Mouse (Mus musculus): ENCODE measurements at regions not wholly inside any gene's neighbourhood (a gene's known extent, or its start where the extent isn't known, plus 50 kb on each side); places are given as distances from the start of the nearest gene placed in this dataset.
"Not testable (repeated sequence)": the region's sequence is repeated elsewhere in the genome, so short reads cannot be mapped to it uniquely, and the experiment has no call there.

DNA sequence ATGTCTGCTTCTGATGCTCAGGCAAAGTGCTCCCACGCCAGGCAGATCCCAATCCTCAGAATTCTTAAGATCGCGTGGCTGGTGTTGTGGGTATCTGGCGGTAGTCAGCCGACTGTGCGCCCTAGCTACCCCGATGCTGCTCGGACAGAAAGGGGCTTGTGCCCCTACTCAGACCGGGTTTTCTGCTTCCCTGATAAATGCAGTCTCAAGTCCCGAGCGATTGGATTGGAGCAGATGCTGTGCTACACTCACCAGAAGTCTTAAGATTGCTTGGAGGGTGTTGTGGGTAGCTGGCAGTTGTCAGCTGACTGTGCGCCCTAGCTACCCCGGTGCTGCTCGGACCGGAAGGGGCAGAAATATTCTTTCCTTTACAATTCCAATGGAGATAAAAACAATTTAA lies 99.3 kb downstream of the Gm7489 start:
- DNase-seq: not testable (repeated sequence)

DNA sequence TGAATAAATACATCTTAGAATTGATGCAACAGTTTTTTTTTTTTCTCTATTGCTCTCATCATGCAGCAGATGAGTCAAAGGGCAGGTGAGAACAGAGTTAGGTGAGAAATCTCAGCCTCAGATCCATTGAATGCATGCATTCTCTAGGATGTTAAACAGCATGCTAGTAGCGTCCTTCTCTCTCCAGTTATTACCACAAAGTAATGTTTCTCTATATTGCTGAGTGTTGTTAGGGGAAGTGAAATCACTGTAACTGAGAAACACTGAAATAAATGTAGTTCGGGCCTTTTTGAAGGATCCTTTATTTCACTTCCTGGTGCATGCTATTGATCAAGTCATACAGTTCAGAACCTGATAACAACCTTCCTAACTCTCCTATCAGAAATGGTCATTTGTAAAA lies 105.2 kb downstream of the Gm7489 start:
- no peak for DNase-seq

DNA sequence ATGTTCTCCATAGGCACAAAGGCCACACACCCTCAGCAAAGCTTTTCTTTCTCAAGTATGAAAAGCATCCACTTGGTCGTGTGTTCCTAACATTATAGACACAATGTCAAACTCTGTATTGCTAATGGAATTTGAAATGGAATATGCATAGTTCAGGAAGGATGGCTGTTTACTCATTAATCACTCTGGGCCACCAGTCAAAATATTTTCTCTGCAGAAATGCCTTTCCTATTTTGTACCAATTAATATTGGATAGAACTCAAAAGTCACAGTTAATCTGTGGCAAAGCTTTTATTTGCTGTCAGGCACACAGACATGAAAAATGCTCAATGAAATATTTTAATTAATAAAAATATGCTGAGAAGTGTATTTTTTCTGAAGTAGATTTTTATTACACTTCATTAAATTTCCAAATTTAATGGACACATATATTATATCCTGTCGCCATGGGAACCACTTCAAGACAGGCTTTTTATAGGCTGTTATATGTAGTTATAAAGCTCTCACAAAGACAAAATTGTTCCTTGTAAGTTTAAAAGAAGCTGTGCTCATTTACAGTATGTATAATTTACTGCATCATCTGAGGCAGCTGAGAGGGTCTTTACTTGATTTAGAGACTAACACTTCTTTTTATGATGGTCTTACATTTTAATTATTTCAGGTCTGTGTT lies 110.6 kb downstream of the Gm7489 start:
- no peak for DNase-seq

DNA sequence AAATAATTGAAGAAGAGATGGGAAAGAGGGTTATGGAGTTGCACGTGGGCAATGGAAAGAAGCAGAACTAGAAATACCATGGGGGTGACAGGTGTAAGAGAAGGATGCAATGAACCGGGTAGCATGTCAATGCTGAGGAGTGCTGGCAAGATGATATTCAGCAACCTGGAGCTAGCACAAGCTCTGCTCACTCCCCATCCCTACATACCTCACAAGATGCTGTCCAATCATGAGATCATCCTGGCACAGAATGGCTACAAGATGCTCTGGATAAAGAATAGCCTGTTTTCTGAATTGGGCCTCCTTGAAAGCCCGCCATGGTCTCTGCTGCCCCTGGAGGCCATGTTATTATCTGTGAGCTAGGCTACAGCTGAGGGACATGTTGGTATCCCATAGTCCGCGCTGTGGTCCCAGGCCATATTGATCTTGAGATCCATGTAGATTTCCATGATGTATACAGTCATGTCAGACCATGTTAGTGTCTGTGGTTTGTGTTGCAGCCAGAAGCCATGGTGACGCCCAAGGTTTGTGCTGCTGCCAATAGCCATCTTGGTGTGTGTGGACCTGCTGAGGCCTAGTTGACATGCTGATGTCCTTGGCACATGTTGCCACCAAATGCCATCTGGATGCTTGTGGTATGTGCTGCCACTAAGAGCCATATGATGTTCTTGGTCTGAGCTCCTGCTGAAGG lies 114.0 kb downstream of the Gm7489 start:
- no peak for DNase-seq

DNA sequence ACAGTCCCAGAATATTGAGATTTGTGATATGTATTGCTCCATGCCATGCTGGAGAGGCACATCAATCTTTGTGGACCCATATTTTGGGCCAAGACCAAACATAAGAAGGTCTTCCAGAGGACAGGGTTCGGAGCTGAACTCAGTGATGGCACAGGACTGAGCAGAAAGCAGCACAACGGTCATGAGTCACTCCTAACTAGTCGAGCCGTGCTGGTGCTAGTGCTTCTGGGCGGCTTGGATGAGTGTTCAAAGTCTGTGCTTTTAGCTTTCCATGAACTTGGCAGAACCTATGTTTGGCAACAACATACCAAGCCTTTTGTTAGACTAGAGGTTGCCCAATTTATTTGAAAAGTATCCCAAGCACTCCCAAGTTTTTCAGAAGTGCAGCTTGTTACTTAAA lies 149.1 kb downstream of the Gm7489 start:
- peak; percentile 7 for DNase-seq

DNA sequence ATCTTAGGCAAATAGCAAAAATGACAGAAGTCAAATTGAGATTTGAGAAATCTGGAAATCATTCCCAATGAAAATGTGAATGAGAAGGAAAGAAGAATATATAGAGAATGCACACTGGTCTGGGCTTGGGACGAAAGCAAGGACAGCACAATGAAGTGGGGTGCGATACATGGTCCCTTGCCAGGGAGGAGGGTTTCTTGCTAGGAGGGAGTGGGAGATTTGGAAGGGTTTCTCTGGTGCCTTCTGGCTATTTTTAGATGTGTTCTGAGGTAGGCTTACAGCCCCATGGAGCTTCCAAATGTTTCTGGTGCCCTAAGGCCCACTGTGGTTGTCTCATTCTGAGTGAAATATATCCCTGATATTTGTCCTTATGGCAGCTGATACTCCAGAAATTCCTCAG lies 166.0 kb downstream of the Gm7489 start:
- DNase-seq: no peak

DNA sequence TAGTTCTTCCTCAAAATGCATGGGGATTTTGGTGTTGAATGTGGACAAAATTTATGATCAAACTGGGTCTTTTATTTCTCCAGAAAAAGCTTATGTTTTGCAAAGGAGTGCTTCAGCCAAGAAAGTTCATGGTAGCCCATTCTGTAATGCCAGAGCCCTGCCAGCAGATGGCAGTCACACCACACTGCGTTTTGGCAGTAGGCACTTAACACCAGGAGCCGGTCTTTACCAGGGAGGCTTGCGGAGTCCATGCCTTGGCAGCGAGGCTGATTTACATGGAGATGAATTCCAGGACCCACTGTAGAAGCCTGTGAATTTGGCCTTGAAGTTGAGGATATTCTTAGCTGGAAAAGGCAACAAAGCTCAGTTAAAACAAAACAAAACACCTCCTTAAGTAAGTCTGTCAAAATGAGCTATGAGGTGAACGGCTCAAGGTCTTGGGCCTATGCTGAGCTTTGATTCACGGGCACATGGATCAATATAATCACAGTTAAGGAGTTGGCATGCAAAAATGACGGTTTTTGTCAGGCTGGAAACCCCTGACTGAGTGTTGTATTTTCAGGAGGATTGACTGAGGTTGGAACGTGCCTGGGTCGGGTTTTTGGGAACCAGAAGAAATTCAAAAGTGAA lies 185.4 kb downstream of the Gm7489 start:
- DNase-seq: peak; percentile 84

DNA sequence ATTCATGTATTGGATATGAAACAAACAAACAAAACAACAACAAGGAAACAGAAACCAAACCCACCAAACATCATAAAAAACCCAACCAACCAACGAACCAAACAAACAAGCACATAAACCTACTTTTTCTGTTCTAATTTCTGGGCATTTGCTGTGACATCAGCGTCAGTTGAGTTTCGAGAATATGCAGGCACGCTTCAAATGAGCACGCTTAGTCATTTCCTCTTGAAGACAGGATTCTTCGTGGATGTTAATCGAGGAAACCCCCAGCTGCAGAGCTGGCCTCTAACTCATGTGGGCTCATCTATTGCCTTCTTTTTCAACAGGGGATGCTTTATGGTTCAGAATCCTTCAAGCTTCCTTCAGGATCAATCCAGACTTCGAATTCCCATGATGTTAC lies 187.0 kb downstream of the Gm7489 start:
- no peak for DNase-seq

DNA sequence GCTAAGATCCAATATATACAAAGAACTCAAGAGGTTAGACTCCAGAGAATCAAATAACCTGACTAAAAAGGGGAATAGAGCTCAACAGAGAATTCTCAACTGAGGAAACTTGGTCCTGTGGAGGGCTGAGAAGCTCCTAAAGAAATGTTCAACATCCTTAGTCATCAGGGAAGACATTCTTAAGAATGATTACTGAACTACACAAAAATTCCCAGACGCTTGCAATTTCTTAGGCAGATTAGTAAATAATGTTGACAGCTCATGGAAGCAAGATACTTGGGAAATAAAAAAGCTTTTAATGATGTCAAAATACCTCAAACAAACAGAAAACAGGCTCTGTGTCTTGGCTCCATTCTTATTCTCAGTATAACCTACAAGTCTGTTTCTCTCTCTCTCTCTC lies 206.6 kb downstream of the Gm7489 start:
- DNase-seq: no peak

DNA sequence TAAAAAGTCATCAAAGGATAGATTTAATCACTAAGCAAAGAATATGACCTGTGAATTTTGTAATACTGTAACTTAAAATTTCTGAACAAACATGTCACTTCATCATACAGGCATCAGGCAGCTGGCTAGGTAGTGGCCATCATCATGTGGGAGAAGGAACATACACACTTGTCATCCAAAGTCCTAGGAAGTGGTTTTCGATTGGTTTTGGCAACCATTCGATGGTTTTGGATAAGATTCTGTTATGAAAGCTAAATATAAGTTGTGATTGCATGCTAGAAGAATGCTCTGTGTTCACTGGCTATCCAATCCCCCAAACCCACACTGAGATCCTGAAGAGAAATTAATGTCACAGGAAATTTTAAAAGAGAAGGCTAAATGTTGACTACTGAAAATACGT lies 207.7 kb downstream of the Gm7489 start:
- no peak for DNase-seq

DNA sequence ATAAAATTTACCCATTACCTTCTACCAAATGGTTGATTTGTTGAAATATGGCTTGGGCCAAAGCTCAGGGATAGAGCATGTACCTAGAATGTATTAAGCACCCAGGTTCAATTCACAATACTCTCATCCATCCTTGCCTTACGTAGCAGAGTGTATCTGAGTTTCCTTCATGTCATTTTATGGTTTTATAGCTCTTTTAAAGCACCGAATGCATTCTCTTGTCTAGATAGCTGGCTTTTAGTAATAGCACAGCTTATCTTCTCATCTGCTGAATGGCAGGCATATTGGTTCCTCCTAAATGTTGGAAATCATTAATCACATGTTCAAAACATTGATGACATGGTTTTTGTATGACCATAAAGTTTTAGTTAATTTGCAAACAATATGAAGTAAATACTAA lies 212.8 kb downstream of the Gm7489 start:
- no peak for DNase-seq

DNA sequence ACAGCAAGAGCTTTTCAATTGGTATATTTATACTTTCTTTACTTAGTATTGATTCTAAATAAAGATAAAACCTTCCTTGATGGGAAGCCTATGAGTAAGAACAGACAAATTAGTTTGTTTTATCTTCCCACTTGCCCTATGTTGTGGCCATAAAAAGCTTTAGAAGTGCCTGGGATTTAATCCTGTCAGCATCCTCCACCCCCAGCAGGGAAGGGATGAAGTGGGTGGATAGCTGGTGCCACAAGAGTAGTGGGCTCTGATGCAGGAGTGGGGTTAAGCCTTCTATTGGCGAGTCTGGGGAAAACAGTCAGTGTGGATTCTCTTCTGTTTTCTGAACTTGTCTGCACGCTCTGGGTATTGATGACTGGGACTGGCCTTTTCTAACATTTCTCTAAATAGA lies 227.7 kb downstream of the Gm7489 start:
- DNase-seq: no peak

DNA sequence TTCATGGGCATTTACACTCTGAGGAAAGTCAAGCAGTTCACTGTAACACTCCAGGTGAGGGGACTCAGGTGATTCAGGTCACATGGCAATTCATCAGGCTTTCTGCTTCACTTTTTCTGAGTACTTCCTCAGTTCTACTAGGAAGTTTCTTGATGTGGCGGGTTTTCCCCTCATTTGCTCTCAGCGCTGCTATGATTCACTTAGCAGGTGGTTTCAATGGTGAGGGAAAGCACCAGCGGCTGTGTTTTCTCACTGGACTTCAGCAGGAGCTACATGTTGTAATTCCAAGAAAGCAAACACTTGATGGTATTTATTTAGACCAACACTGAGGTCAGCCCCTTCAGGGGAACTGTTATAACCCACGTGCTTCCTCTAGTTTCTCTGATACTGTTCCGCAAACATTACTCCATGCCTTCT lies 229.4 kb downstream of the Gm7489 start:
- DNase-seq: no peak

DNA sequence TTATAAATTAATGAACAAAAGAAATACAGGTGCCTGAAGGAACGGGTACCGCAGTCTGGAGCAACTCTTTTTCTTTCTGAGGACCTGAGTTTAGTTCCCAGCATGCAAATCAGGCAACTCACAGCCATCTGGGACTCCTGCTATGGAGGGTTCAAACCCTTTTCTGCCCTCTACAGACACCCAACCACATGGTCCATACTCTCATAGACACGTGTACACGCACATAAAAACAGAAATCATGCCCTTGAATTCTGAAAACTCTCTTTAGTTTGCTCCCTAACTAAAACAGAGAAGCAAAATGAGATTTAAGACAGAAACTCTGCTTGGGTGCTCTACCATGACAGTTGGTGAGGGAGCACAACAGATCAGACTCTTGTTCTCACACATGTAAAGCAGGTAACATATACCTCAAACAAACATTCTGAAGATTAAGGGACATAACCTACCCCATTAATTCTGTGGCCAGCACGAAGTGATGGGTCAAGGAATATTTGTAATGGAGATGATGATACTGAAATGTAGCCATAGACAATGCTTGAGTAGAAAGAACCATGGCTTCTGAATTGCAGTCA lies 233.3 kb downstream of the Gm7489 start:
- no peak for DNase-seq

DNA sequence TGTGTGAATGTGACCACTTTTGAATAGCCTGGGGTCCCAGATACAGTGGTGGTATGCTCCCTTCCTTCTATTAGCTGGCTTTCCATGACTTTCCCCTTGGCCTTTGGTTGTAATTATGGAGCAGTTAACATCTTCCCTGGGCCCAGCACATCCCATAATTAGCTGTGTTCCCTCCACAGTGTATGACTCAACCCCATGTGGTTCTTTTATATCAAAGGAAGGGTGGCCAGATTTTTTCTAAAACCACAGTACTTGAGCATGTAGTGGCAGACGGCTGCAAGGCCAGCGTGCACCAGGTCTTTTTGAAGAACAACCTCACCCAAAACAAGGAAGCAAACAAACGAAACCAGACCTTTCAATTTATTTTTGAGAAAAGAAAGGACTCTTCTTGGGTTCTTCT lies 235.8 kb downstream of the Gm7489 start:
- no peak for DNase-seq

DNA sequence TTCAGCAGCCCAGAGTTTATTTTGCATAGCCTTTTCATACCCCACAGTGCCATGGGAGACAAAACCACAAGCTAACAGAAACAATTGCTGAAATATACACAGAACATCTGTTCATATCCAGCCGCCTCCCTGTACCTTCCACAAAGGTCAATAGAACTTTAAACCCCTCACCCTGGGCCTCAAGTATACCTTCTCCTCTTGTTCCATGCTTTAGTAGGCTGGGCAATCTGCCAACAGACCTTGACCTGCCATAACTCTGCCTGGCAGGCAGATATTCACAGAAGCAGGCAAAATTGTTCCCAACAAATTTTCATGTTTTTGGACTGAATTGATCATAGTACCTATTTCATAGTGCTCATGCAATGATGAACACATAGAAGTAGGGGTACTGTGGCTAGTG lies 279.6 kb downstream of the Gm7489 start:
- peak; percentile 65 for DNase-seq

DNA sequence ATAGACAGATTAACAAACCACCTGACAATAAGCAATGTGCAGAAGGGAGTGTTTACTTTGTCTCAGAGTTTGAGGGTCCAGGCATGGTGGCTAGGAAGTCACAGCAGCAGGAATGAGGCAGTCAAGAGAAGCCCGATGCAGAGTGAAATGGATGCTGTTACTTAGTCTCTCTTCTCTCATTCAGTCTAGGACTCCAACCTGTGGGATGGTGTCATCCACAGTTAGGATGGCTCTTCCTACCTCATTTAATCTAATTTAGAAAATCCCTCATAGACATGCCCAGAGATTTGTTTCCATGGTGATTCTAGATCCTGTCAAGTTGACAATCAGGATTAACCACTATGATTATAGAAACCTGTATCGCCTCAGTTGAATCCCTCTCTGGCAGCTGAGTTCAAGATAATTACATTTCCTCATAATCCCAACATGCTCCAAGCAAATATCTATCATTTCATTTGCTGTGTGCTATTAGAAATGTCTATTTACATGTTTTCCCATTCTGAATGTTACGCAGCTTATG lies 283.2 kb downstream of the Gm7489 start:
- DNase-seq: no peak

DNA sequence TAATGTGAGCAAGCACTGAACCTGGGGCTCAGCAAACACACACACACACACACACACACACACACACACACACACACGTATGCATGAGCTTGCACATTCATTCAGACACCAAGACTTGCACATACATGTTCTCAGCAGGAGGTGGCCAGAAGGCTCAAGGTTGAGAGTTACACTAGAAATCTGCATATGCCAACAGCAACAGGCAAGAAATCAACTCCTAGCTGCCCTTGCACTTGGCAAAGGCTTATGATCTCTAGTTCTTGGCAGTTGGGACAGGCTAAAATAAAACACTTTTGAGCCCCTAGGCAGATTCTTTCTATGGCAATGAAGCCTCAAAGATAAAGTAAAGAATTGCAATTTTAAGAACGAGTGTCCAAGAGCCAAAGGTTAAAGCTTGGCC lies 292.5 kb downstream of the Gm7489 start:
- no peak for DNase-seq

DNA sequence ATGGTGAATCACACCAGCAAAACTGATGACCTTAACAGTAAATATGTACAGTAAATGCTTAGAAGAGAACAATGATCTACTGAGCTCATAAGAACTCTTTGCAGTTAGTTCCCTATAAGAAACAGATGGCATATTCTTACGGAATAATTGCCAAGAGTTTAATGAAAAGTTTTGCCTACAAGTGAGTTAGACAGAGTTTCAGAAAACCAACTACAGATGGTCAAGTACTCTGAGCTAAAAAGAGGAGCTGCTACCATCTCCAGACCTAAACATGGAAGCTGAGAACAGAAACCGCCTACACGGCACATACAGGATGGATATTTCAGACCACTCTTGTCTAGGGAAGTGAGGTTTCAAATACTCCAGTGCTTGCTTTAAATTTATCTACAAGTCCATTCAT lies 293.1 kb downstream of the Gm7489 start:
- no peak for DNase-seq

Data from adrenal gland, postnatal 10 days (tissue).